9 mouse cellular contexts compared by ENCODE assay signal in the genomic region with DNA sequence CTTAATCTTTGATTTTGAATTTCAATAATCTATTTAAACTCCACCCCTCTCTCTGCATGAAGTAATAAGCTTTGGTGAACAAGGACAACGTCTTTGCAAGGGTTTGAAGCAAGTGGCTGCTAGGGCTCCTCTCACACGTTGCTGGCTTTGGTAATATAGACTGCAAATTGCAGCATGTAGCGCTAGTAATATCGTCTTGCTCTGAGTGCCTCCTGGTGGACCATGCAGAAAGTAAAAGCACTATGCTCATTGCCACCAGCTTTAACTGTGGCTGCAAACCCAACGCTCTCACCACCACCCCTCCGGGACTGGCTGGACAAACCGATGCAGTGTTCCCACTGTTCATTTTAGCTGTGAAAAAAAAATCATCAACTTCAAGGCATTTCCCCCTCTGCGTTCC. TPM values are rescaled to one million over a fixed set of nuclear protein-coding genes. Genes with fewer than 3 reads are reported as not detected.
A peak's percentile ranks its signal among the peaks of the same experiment; 100 is the strongest.
DNase-seq lines count a peak whose midpoint lies in the region; ATAC-seq lines count a peak whose summit lies in the region.
"Had no signal": no experiment of that assay in that cellular context is flagged by ENCODE, and none has a peak within 500 bp of the region (broad histone marks: within the 10 kb centered on the region; RNA-seq: fewer than 3 reads in every experiment).

No protein-coding gene starts in this region.

- no peak for ATAC-seq in CD4-positive, CD25-positive, alpha-beta regulatory T cell, adult 4 months

- peak; percentile 33 for DNase-seq in CD4-positive, CD25-positive, alpha-beta regulatory T cell, adult 2 months (ENCODE audit: low read depth, low spot score)
- DNase-seq in kidney, postnatal 14 days, result peak; percentile 39
- no peak for DNase-seq in kidney, adult 9 months
- DNase-seq in 3T3-L1 (ENCODE audit: low read depth, low spot score), result peak; percentile 73
- DNase-seq in induced T-regulatory cell, adult 2 months (ENCODE audit: low read depth), result peak; percentile 28
- no peak for DNase-seq in adrenal gland, postnatal 14 days
- DNase-seq in B cell, adult 2 months, result no peak
- DNase-seq: cerebellum, postnatal 36 days had no signal

RNA-seq across cellular contexts. Expression of a gene that starts 7.2 kb away (rescaled TPM):
- not detected for polyA plus RNA-seq in CD4-positive, CD25-positive, alpha-beta regulatory T cell, adult 4 months (2017; shearing (Covaris generic))
- total RNA-seq in adrenal gland, postnatal 14 days (2021), result 0.52 and 0.60 TPM in 2 replicates

RNA-seq across cellular contexts. Expression of a gene that starts 40.0 kb away (rescaled TPM):
- polyA plus RNA-seq in CD4-positive, CD25-positive, alpha-beta regulatory T cell, adult 4 months (2017; shearing (Covaris generic)), result under 1 TPM in 1 of 2 experiments, not detected in 1; 0.58 TPM
- total RNA-seq in adrenal gland, postnatal 14 days (2021), result 1.1 and 2.5 TPM in 2 replicates

RNA-seq across cellular contexts. Expression of a gene that starts 41.3 kb away (rescaled TPM):
- 10 to 100 TPM; 10.1 to 12.7 TPM for polyA plus RNA-seq in CD4-positive, CD25-positive, alpha-beta regulatory T cell, adult 4 months (2017; shearing (Covaris generic))
- total RNA-seq in adrenal gland, postnatal 14 days (2021), result 27.8 and 33.2 TPM in 2 replicates

Comparison
In these comparisons a context has a peak if more than half of its experiments do, and no peak if none do; other contexts are left out.
1. DNase-seq: peak in CD4-positive, CD25-positive, alpha-beta regulatory T cell, adult 2 months (single experiment), kidney, postnatal 14 days (single experiment), 3T3-L1 (single experiment) and induced T-regulatory cell, adult 2 months (single experiment); none in kidney, adult 9 months (single experiment), adrenal gland, postnatal 14 days (single experiment) and B cell, adult 2 months (0 of 2).